Mouse (Mus musculus) ES-Bruce4 (cell line): ENCODE results near the gene Iqcf3. TPM values are rescaled to one million over a fixed set of nuclear protein-coding genes. Genes with fewer than 3 reads are reported as not detected.

Experiments
- H3K27ac ChIP-seq: 2 replicates; pipeline ENCODE4 v1.5.1; 2012; ENCODE audit warnings: low read length, inconsistent platforms; ENCODE audit not compliant: insufficient read depth
- H3K27me3 ChIP-seq: 2 replicates; pipeline ENCODE4 v1.6.1; 2012; ENCODE audit warnings: mild to moderate bottlenecking, low read length, inconsistent platforms; ENCODE audit not compliant: control insufficient read depth, poor library complexity, insufficient read depth, severe bottlenecking
- H3K36me3 ChIP-seq: 2 replicates; pipeline ENCODE4 v1.6.1; 2012; ENCODE audit warnings: inconsistent platforms, mild to moderate bottlenecking, low read length, moderate library complexity; ENCODE audit not compliant: control insufficient read depth, poor library complexity, insufficient read depth, severe bottlenecking
- H3K4me1 ChIP-seq: one replicate; pipeline ENCODE4 v1.8.1; 2011; ENCODE audit warnings: low read length; ENCODE audit not compliant: control insufficient read depth, insufficient read depth
- H3K4me3 ChIP-seq: 2 replicates; pipeline ENCODE4 v1.5.1; 2011; ENCODE audit warnings: low read depth, mild to moderate bottlenecking, low read length
- H3K9ac ChIP-seq: 2 replicates; pipeline ENCODE4 v1.6.1; 2012; ENCODE audit warnings: low read depth, mild to moderate bottlenecking, inconsistent platforms; ENCODE audit not compliant: poor library complexity, severe bottlenecking
- H3K9me3 ChIP-seq: replicated peaks from 2 replicates; pipeline ENCODE4 v1.6.1; 2012; ENCODE audit warnings: mild to moderate bottlenecking, low read length, inconsistent platforms; ENCODE audit not compliant: control insufficient read depth, poor library complexity, insufficient read depth, severe bottlenecking
- CTCF ChIP-seq: IDR thresholded peaks from one replicate; pipeline ENCODE4 v1.8.1; 2011; ENCODE audit warnings: low read depth, low read length
- EP300 ChIP-seq: IDR thresholded peaks from 2 replicates; pipeline ENCODE4 v1.6.1; 2011; ENCODE audit warnings: low read depth, low read length; ENCODE audit not compliant: insufficient read depth
- POLR2A ChIP-seq: IDR thresholded peaks from one replicate; pipeline ENCODE4 v1.8.1; 2011; ENCODE audit warnings: low read length; ENCODE audit not compliant: insufficient read depth
- polyA plus RNA-seq: library from polyadenylated mRNA; stranded (reverse); fragments of >200 nt; gene quantifications from 2 replicates; pipeline ENCODE4 v1.2.4, GENCODE M21; 2011; ENCODE audit warnings: low read depth; ENCODE audit not compliant: missing spikeins, insufficient read depth, insufficient read length

The Iqcf3 gene
- polyA plus RNA-seq, 1 experiment: not detected

DNA sequence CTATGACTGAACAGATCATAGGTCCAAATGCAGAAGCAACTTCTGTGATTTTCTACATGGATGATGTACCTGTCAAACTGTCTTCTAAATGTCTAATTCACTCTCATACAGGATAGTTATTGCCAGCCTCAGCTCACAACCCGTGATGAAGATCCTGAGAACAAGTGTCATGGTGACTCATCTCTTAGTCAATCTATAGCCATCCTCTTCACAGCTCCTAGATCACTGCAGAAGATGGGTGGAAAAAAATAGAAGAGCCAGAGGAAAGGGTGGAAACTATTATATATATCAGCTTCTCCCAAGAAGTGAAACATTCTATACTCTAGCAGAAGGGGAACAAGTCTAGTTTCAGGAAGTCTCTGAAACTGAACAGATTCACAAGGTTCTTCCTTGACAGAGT is 21.1 kb upstream of the Iqcf3 start:
- H3K27ac ChIP-seq: no peak overlapping the region
- 0 out of 2 replicates have a peak, but pooled peaks cover 3% of the 10 kb centered on the region for H3K9me3 ChIP-seq
- H3K36me3 ChIP-seq: no peaks in the 10 kb centered on the region
- no peaks in the 10 kb centered on the region for H3K4me1 ChIP-seq
- TF ChIP-seq EP300 (no peak), CTCF (no peak), POLR2A (no peak)
- no peaks in the 10 kb centered on the region for H3K27me3 ChIP-seq
- no peak overlapping the region for H3K9ac ChIP-seq
- H3K4me3 ChIP-seq: no peak overlapping the region

DNA sequence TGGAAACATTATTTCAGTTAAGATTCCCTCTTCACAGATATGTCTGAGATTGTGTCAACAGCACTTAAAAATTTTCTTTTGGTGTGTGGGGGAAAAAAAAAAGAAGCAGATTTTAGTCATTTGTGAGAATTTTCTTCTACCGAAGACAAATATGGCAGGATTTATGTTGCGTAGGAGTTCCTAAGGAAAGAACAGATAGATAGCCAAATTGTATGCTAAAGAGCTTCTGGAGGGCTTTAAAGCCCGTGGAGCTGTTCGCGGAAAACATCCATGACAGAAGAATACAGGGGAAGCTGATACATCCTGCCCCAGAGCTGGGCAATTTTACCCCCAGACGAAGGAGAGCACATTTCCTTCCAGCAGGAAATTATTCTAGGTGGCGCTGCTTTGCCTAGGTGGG is 18.6 kb upstream of the Iqcf3 start:
- no peaks in the 10 kb centered on the region for H3K27me3 ChIP-seq
- H3K36me3 ChIP-seq: no peaks in the 10 kb centered on the region
- H3K27ac ChIP-seq: no peak overlapping the region
- H3K4me1 ChIP-seq: no peaks in the 10 kb centered on the region
- 0 out of 2 replicates have a peak, but pooled peaks cover 3% of the 10 kb centered on the region for H3K9me3 ChIP-seq
- H3K9ac ChIP-seq: no peak overlapping the region
- H3K4me3 ChIP-seq: no peak overlapping the region
- TF ChIP-seq POLR2A (no peak), CTCF (peak; percentile 16)

DNA sequence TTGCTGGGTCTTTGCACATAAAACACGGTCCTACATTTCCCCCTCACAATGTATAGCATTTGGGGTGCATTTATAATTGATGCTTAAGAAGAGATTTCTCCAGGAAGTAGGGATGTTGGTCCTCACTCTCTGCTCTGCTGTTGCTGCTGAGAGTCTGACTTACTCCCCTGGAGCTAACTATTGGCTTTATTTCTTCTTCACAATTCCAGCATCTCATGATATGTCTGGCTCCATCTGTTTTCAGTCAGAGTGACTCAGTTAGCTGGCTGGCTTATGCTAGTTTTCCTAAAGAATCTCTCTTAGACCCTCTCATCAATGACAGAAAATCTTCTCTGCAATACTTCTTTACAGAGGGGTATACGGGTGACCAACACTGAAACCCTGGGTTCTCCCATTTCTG is 14.7 kb upstream of the Iqcf3 start:
- Histone ChIP-seq H3K36me3 (no peaks in the 10 kb centered on the region), H3K9me3 (peaks cover 3% of the 10 kb centered on the region; the same call in 1 of the 2 replicates), H3K9ac (no peak overlapping the region), H3K27ac (no peak overlapping the region), H3K27me3 (no peaks in the 10 kb centered on the region), H3K4me3 (no peak overlapping the region), H3K4me1 (no peaks in the 10 kb centered on the region)
- TF ChIP-seq CTCF: no peak
- no peak for TF ChIP-seq POLR2A
- no peak for TF ChIP-seq EP300

- Histone ChIP-seq H3K27ac (no peak overlapping the region), H3K36me3 (no peaks in the 10 kb centered on the region), H3K27me3 (no peaks in the 10 kb centered on the region), H3K9ac (no peak overlapping the region), H3K4me3 (no peak overlapping the region), H3K4me1 (no peaks in the 10 kb centered on the region), H3K9me3 (no peaks in the 10 kb centered on the region; the same call in 1 of the 2 replicates)
- TF ChIP-seq POLR2A: no peak
- TF ChIP-seq EP300: no peak
- TF ChIP-seq CTCF: no peak
These were observed 11.9 kb upstream of the Iqcf3 start for GRCm38 (mm10) chr9:106573366-106573765.

GRCm38 (mm10) chr9:106572186-106572585 is 10.8 kb upstream of the Iqcf3 start:
- H3K36me3 ChIP-seq: no peaks in the 10 kb centered on the region
- H3K4me1 ChIP-seq: no peaks in the 10 kb centered on the region
- no peak overlapping the region for H3K4me3 ChIP-seq
- no peak for TF ChIP-seq POLR2A
- no peak for TF ChIP-seq CTCF
- no peak for TF ChIP-seq EP300
- no peak overlapping the region for H3K27ac ChIP-seq
- no peaks in the 10 kb centered on the region; the same call in 1 of the 2 replicates for H3K9me3 ChIP-seq
- no peaks in the 10 kb centered on the region for H3K27me3 ChIP-seq
- no peak overlapping the region for H3K9ac ChIP-seq

DNA sequence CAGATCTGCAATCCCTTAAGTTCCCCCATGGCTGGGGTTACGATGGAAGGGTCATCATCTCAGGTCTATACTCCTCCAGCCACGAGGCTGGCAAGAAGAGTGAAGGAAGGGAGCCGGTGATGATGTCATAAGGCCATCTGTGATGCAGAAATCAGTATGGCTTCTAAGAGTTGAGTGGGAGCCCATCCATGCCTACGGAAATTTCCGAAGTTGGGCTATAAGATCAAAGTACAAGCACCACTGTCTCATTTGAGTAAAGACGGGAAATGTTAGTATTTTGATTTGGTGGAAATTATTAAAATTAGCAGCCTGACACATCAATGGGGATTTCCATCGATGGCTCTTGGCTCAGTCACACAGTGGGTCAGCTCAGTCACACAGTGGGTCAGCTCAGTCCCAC is 9.5 kb upstream of the Iqcf3 start, which contains the start of gene Iqcf4:
Gene Iqcf4, minus strand, starts transcription at position 101 of the 400 bp plus-strand sequence.
- H3K9ac ChIP-seq: no peak within 1 kb of the TSS
- H3K4me1 ChIP-seq: no peaks in the 10 kb centered on the region
- no peaks in the 10 kb centered on the region for H3K27me3 ChIP-seq
- H3K4me3 ChIP-seq: no peak within 1 kb of the TSS
- H3K27ac ChIP-seq: no peak within 1 kb of the TSS
- H3K9me3 ChIP-seq: no peaks in the 10 kb centered on the region; the same call in 1 of the 2 replicates
- no peak for TF ChIP-seq EP300
- no peak for TF ChIP-seq POLR2A
- no peak for TF ChIP-seq CTCF
- H3K36me3 ChIP-seq: no peaks in the 10 kb centered on the region
